Mouse (Mus musculus) neural tube, postnatal 0 days (tissue): Measurements from ENCODE around the gene Fam180a. TPM values are rescaled to one million over a fixed set of nuclear protein-coding genes. Genes with fewer than 3 reads are reported as not detected.

ENCODE experiments used
- polyA plus RNA-seq: library from polyadenylated mRNA; unstranded; fragments of >200 nt; fragmentation: Nextera tagmentation; extraction: Ambion mirVana; gene quantifications from 2 replicates; pipeline ENCODE4 v1.2.1, GENCODE M21; 2015

The Fam180a gene
- polyA plus RNA-seq: 1.7 and 2.3 TPM in 2 replicates

GRCm38 (mm10) chr6:35326111-35326515, at the start of gene Fam180a:
TSS of gene Fam180a (minus strand) at chr6:35326141.

GRCm38 (mm10) chr6:35308037-35308436, 17.9 kb downstream of the Fam180a start, which contains the start of gene Slc13a4:
TSS of gene Slc13a4 (minus strand) at chr6:35308131.

Other genes starting within 250 kb of the Fam180a start
- 27.0 and 33.7 TPM in 2 replicates for gene Cnot4, start 192.4 kb downstream of the Fam180a start, polyA plus RNA-seq
- gene Nup205, start 148.7 kb downstream of the Fam180a start, polyA plus RNA-seq: 8.2 and 9.0 TPM in 2 replicates
- gene Slc13a4, start 18.0 kb downstream of the Fam180a start, polyA plus RNA-seq: 5.4 and 9.9 TPM in 2 replicates
- 176 and 185 TPM in 2 replicates for gene Mtpn, start 213.7 kb upstream of the Fam180a start, polyA plus RNA-seq